ENCODE assay signal across 13 mouse cellular contexts in genomic region chr15:98951122-98952062, GRCm38 (mm10). TPM values are rescaled to one million over a fixed set of nuclear protein-coding genes. Genes with fewer than 3 reads are reported as not detected.
DNase-seq lines count a peak whose midpoint lies in the region; ATAC-seq and TF ChIP-seq lines count a peak whose summit lies in the region.
"Not testable (repeated sequence)": the region's sequence is repeated elsewhere in the genome, so short reads cannot be mapped to it uniquely, and the experiment has no call there.
"Had no signal": no experiment of that assay in that cellular context is flagged by ENCODE, and none has a peak within 500 bp of the region (broad histone marks: within the 10 kb centered on the region; RNA-seq: fewer than 3 reads in every experiment).

No protein-coding gene starts in this region.

- TF ChIP-seq EP300 in heart, postnatal 0 days (IDR thresholded peaks at IDR 0.05; ENCODE audit: low read depth), result not testable (repeated sequence)

- H3K36me3 ChIP-seq in G1E (replicated peaks); heart, postnatal 0 days (replicated peaks; ENCODE audit: control insufficient read depth, insufficient read depth, low read length); liver, embryonic 12.5 days; stomach, embryonic 14.5 days (ENCODE audit: control insufficient read depth, insufficient read depth, low read length): not testable (repeated sequence)
- H3K36me3 ChIP-seq in forebrain, embryonic 14.5 days (ENCODE audit: control insufficient read depth, insufficient read depth, low read length), result peaks cover 21% of the 10 kb centered on the region
- H3K36me3 ChIP-seq in kidney, embryonic 14.5 days (ENCODE audit: control insufficient read depth, insufficient read depth, low read length), result peaks cover 12% of the 10 kb centered on the region
- H3K36me3 ChIP-seq in midbrain, embryonic 12.5 days, result peaks cover 13% of the 10 kb centered on the region

- H3K27ac ChIP-seq in forebrain, embryonic 14.5 days (ENCODE audit: low read depth, low read length), result peak overlapping the region; percentile 99
- peak overlapping the region; percentile 24; the same call in 1 of the 2 replicates for H3K27ac ChIP-seq in heart, postnatal 0 days (ENCODE audit: low read depth)
- H3K27ac ChIP-seq in kidney, embryonic 14.5 days (ENCODE audit: low read depth, low read length), result peak overlapping the region; percentile 18; the same call in 1 of the 2 replicates
- not testable (repeated sequence) for H3K27ac ChIP-seq in liver, embryonic 12.5 days; stomach, embryonic 14.5 days (ENCODE audit: low read length)
- peak overlapping the region; percentile 98 for H3K27ac ChIP-seq in midbrain, embryonic 12.5 days (replicated peaks)

- H3K4me1 ChIP-seq in G1E (ENCODE audit: insufficient read depth, low read depth, low read length), result peaks cover 17% of the 10 kb centered on the region
- not testable (repeated sequence) for H3K4me1 ChIP-seq in forebrain, embryonic 14.5 days (ENCODE audit: control insufficient read depth, insufficient read depth, low read length); heart, postnatal 0 days (ENCODE audit: control insufficient read depth, insufficient read depth); stomach, embryonic 14.5 days (ENCODE audit: control insufficient read depth, insufficient read depth, low read length)
- peaks cover 14% of the 10 kb centered on the region; the same call in 1 of the 2 replicates for H3K4me1 ChIP-seq in kidney, embryonic 14.5 days (ENCODE audit: control insufficient read depth, insufficient read depth, low read length)
- peaks cover 25% of the 10 kb centered on the region for H3K4me1 ChIP-seq in liver, embryonic 12.5 days
- peaks cover 27% of the 10 kb centered on the region for H3K4me1 ChIP-seq in midbrain, embryonic 12.5 days

- ATAC-seq in G1E (ENCODE audit: extremely low read depth, insufficient number of reproducible peaks, low FRiP score, poor library complexity, severe bottlenecking); forebrain, embryonic 14.5 days; heart, postnatal 0 days (ENCODE audit: insufficient read depth, low read depth); kidney, embryonic 14.5 days (ENCODE audit: low FRiP score, low TSS enrichment); liver, embryonic 12.5 days; midbrain, embryonic 12.5 days (ENCODE audit: low FRiP score, low read depth); stomach, embryonic 14.5 days (ENCODE audit: insufficient number of reproducible peaks, insufficient read depth, low FRiP score, low read depth): not testable (repeated sequence)

- peak overlapping the region; percentile 48 for H3K4me2 ChIP-seq in forebrain, embryonic 14.5 days (ENCODE audit: low read length)
- H3K4me2 ChIP-seq in heart, postnatal 0 days (ENCODE audit: low read depth, low read length), result peak overlapping the region; percentile 64
- peak overlapping the region; percentile 65 for H3K4me2 ChIP-seq in kidney, embryonic 14.5 days (replicated peaks; ENCODE audit: low read depth, low read length)
- H3K4me2 ChIP-seq in liver, embryonic 12.5 days, result peak overlapping the region; percentile 86
- H3K4me2 ChIP-seq in midbrain, embryonic 12.5 days (replicated peaks), result peak overlapping the region; percentile 62
- H3K4me2 ChIP-seq in stomach, embryonic 14.5 days (replicated peaks; ENCODE audit: low read depth, low read length), result peak overlapping the region; percentile 61

- peaks cover 16% of the 10 kb centered on the region for H3K27me3 ChIP-seq in G1E (ENCODE audit: insufficient read depth, low read length)
- H3K27me3 ChIP-seq in forebrain, embryonic 14.5 days (replicated peaks; ENCODE audit: control insufficient read depth, insufficient read depth, low read length); heart, postnatal 0 days (ENCODE audit: control insufficient read depth, insufficient read depth, low read length); kidney, embryonic 14.5 days (ENCODE audit: control insufficient read depth, insufficient read depth, low read length); midbrain, embryonic 12.5 days; stomach, embryonic 14.5 days (ENCODE audit: control insufficient read depth, insufficient read depth, low read length): not testable (repeated sequence)
- peaks cover 19% of the 10 kb centered on the region for H3K27me3 ChIP-seq in liver, embryonic 12.5 days (replicated peaks)

- H3K9me3 ChIP-seq in G1E (replicated peaks); forebrain, embryonic 14.5 days (replicated peaks; ENCODE audit: control insufficient read depth, low read length); heart, postnatal 0 days (replicated peaks; ENCODE audit: control insufficient read depth, low read length); kidney, embryonic 14.5 days (ENCODE audit: control insufficient read depth, low read length); liver, embryonic 12.5 days (replicated peaks); midbrain, embryonic 12.5 days; stomach, embryonic 14.5 days (ENCODE audit: control insufficient read depth, low read depth, low read length): not testable (repeated sequence)

- H3K9ac ChIP-seq in forebrain, embryonic 14.5 days (ENCODE audit: low read length), result peak overlapping the region; percentile 100
- not testable (repeated sequence) for H3K9ac ChIP-seq in heart, postnatal 0 days (replicated peaks; ENCODE audit: low read depth, low read length)
- peak overlapping the region; percentile 75 for H3K9ac ChIP-seq in kidney, embryonic 14.5 days (ENCODE audit: low read depth, low read length)
- H3K9ac ChIP-seq in liver, embryonic 12.5 days, result 0 out of 2 replicates have a peak overlapping the region, but pooled peaks have one; percentile 48
- peak overlapping the region; percentile 99 for H3K9ac ChIP-seq in midbrain, embryonic 12.5 days (replicated peaks)
- H3K9ac ChIP-seq in stomach, embryonic 14.5 days (replicated peaks; ENCODE audit: low read depth, low read length), result peak overlapping the region; percentile 56

- H3K4me3 ChIP-seq in G1E (ENCODE audit: low read depth, low read length), result peak overlapping the region; percentile 60; the same call in 1 of the 2 replicates
- H3K4me3 ChIP-seq in forebrain, embryonic 14.5 days (ENCODE audit: low read depth, low read length), result peak overlapping the region; percentile 97
- peak overlapping the region; percentile 87 for H3K4me3 ChIP-seq in heart, postnatal 0 days (ENCODE audit: low read depth, low read length)
- peak overlapping the region; percentile 54 for H3K4me3 ChIP-seq in kidney, embryonic 14.5 days (ENCODE audit: low read length)
- peak overlapping the region; percentile 29 for H3K4me3 ChIP-seq in liver, embryonic 12.5 days
- H3K4me3 ChIP-seq in midbrain, embryonic 12.5 days, result peak overlapping the region; percentile 82
- H3K4me3 ChIP-seq in stomach, embryonic 14.5 days (ENCODE audit: low read depth, low read length), result peak overlapping the region; percentile 66

- DNase-seq in G1E (ENCODE audit: low spot score); heart, postnatal 0 days (ENCODE audit: low spot score): not testable (repeated sequence)
- peak; percentile 52 to 58 for DNase-seq in cerebellum, postnatal 25 days
- DNase-seq in forebrain, embryonic 14.5 days (ENCODE audit: low spot score), result peak; percentile 77

- not testable (repeated sequence) for TF ChIP-seq CTCF in G1E (IDR thresholded peaks at IDR 0.05; ENCODE audit: low read depth, low read length); heart, postnatal 0 days (IDR thresholded peaks at IDR 0.05; ENCODE audit: low read depth)

- WGBS in forebrain, embryonic 14.5 days, result 66% methylated on average over 11 of the region's 15 CpGs
- 70% methylated on average over 11 of the region's 15 CpGs for WGBS in heart, postnatal 0 days
- WGBS in kidney, embryonic 14.5 days, result 91% methylated on average over 11 of the region's 15 CpGs
- WGBS in liver, embryonic 12.5 days (ENCODE audit: insufficient replicate concordance), result 82% methylated on average over 11 of the region's 15 CpGs
- 80% methylated on average over 11 of the region's 15 CpGs for WGBS in midbrain, embryonic 12.5 days
- WGBS in stomach, embryonic 14.5 days, result 86% methylated on average over 11 of the region's 15 CpGs

RNA-seq across cellular contexts. Expression of gene Gm49450, which starts 2.0 kb away (rescaled TPM):
- total RNA-seq in G1E (2014; fragmentation: Nextera tagmentation) (not detected in 2 replicates), G1E (2017) (not detected in 2 replicates)
- not detected in 2 replicates for polyA plus RNA-seq in G1E (2012)
- not detected in 2 replicates for polyA plus RNA-seq in forebrain, embryonic 14.5 days (2014; fragmentation: Nextera tagmentation; extraction: Ambion mirVana)
- total RNA-seq in heart, postnatal 0 days (2014; rRNA removed; ENCODE audit: low replicate concordance), result 78.3 and 158 TPM in 2 replicates
- polyA plus RNA-seq in heart, postnatal 0 days (2015; fragmentation: Nextera tagmentation; extraction: Ambion mirVana), result not detected in 2 replicates
- not detected in 2 replicates for polyA plus RNA-seq in kidney, embryonic 14.5 days (2014; fragmentation: Nextera tagmentation; extraction: Ambion mirVana)
- polyA plus RNA-seq in liver, embryonic 12.5 days (2016; fragmentation: Nextera tagmentation; extraction: Ambion mirVana), result not detected in 2 replicates
- not detected in 2 replicates for polyA plus RNA-seq in midbrain, embryonic 12.5 days (2016; fragmentation: Nextera tagmentation; extraction: Ambion mirVana)
- not detected in 2 replicates for polyA plus RNA-seq in stomach, embryonic 14.5 days (2014; fragmentation: Nextera tagmentation; extraction: Ambion mirVana)
- total RNA-seq: adrenal gland, postnatal 25 days; gastrocnemius, postnatal 36 days; hematopoietic stem cell, adult 5-6 weeks; left cerebral cortex, adult 8-10 months had no signal
- polyA plus RNA-seq: CD4-positive, CD25-positive, alpha-beta regulatory T cell, adult 4 months had no signal

RNA-seq across cellular contexts. Expression of gene Tuba1a, which starts 2.1 kb away (rescaled TPM):
- total RNA-seq in G1E (2014; fragmentation: Nextera tagmentation) (11.6 and 22.3 TPM in 2 replicates), G1E (2017) (35.9 and 52.0 TPM in 2 replicates)
- polyA plus RNA-seq in G1E (2012), result 1.4 and 3.3 TPM in 2 replicates
- 18,182 and 18,289 TPM in 2 replicates for polyA plus RNA-seq in forebrain, embryonic 14.5 days (2014; fragmentation: Nextera tagmentation; extraction: Ambion mirVana)
- total RNA-seq in heart, postnatal 0 days (2014; rRNA removed; ENCODE audit: low replicate concordance), result 1,016 and 1,136 TPM in 2 replicates
- polyA plus RNA-seq in heart, postnatal 0 days (2015; fragmentation: Nextera tagmentation; extraction: Ambion mirVana), result 404 and 408 TPM in 2 replicates
- polyA plus RNA-seq in kidney, embryonic 14.5 days (2014; fragmentation: Nextera tagmentation; extraction: Ambion mirVana), result 891 and 921 TPM in 2 replicates
- polyA plus RNA-seq in liver, embryonic 12.5 days (2016; fragmentation: Nextera tagmentation; extraction: Ambion mirVana), result 180 and 181 TPM in 2 replicates
- polyA plus RNA-seq in midbrain, embryonic 12.5 days (2016; fragmentation: Nextera tagmentation; extraction: Ambion mirVana), result 9,394 and 9,642 TPM in 2 replicates
- polyA plus RNA-seq in stomach, embryonic 14.5 days (2014; fragmentation: Nextera tagmentation; extraction: Ambion mirVana), result 1,231 and 1,258 TPM in 2 replicates

RNA-seq across cellular contexts. Expression of gene Tuba1b, which starts 17.0 kb away (rescaled TPM):
- total RNA-seq in G1E (2014; fragmentation: Nextera tagmentation) (1,654 and 1,866 TPM in 2 replicates), G1E (2017) (717 and 929 TPM in 2 replicates)
- polyA plus RNA-seq in G1E (2012), result 255 and 384 TPM in 2 replicates
- polyA plus RNA-seq in forebrain, embryonic 14.5 days (2014; fragmentation: Nextera tagmentation; extraction: Ambion mirVana), result 1,499 and 1,719 TPM in 2 replicates
- total RNA-seq in heart, postnatal 0 days (2014; rRNA removed; ENCODE audit: low replicate concordance), result 2,330 and 2,912 TPM in 2 replicates
- 608 and 611 TPM in 2 replicates for polyA plus RNA-seq in heart, postnatal 0 days (2015; fragmentation: Nextera tagmentation; extraction: Ambion mirVana)
- 1,971 and 2,088 TPM in 2 replicates for polyA plus RNA-seq in kidney, embryonic 14.5 days (2014; fragmentation: Nextera tagmentation; extraction: Ambion mirVana)
- polyA plus RNA-seq in liver, embryonic 12.5 days (2016; fragmentation: Nextera tagmentation; extraction: Ambion mirVana), result 1,333 and 1,388 TPM in 2 replicates
- 1,566 and 1,635 TPM in 2 replicates for polyA plus RNA-seq in midbrain, embryonic 12.5 days (2016; fragmentation: Nextera tagmentation; extraction: Ambion mirVana)
- polyA plus RNA-seq in stomach, embryonic 14.5 days (2014; fragmentation: Nextera tagmentation; extraction: Ambion mirVana), result 1,548 and 1,685 TPM in 2 replicates

RNA-seq across cellular contexts. Expression of gene Lmbr1l, which starts 33.4 kb away (rescaled TPM):
- total RNA-seq in G1E (2014; fragmentation: Nextera tagmentation) (10.9 and 17.1 TPM in 2 replicates), G1E (2017) (4.5 and 7.4 TPM in 2 replicates)
- 9.6 and 9.7 TPM in 2 replicates for polyA plus RNA-seq in G1E (2012)
- polyA plus RNA-seq in forebrain, embryonic 14.5 days (2014; fragmentation: Nextera tagmentation; extraction: Ambion mirVana), result 10.9 TPM in 2 replicates
- 25.5 and 28.2 TPM in 2 replicates for total RNA-seq in heart, postnatal 0 days (2014; rRNA removed; ENCODE audit: low replicate concordance)
- polyA plus RNA-seq in heart, postnatal 0 days (2015; fragmentation: Nextera tagmentation; extraction: Ambion mirVana), result 8.0 and 9.6 TPM in 2 replicates
- polyA plus RNA-seq in kidney, embryonic 14.5 days (2014; fragmentation: Nextera tagmentation; extraction: Ambion mirVana), result 5.5 and 8.6 TPM in 2 replicates
- polyA plus RNA-seq in liver, embryonic 12.5 days (2016; fragmentation: Nextera tagmentation; extraction: Ambion mirVana), result 4.4 and 4.6 TPM in 2 replicates
- polyA plus RNA-seq in midbrain, embryonic 12.5 days (2016; fragmentation: Nextera tagmentation; extraction: Ambion mirVana), result 37.1 and 40.7 TPM in 2 replicates
- 5.1 and 8.8 TPM in 2 replicates for polyA plus RNA-seq in stomach, embryonic 14.5 days (2014; fragmentation: Nextera tagmentation; extraction: Ambion mirVana)

RNA-seq across cellular contexts. Expression of gene Dhh, which starts 53.1 kb away (rescaled TPM):
- total RNA-seq in G1E (2014; fragmentation: Nextera tagmentation) (not detected in 2 replicates), G1E (2017) (0.05 and 0.06 TPM in 2 replicates)
- polyA plus RNA-seq in G1E (2012), result not detected in 2 replicates
- 0.18 and 0.36 TPM in 2 replicates for polyA plus RNA-seq in forebrain, embryonic 14.5 days (2014; fragmentation: Nextera tagmentation; extraction: Ambion mirVana)
- 4.4 and 4.8 TPM in 2 replicates for total RNA-seq in heart, postnatal 0 days (2014; rRNA removed; ENCODE audit: low replicate concordance)
- polyA plus RNA-seq in heart, postnatal 0 days (2015; fragmentation: Nextera tagmentation; extraction: Ambion mirVana), result 1.7 TPM in 2 replicates
- 0.54 and 0.84 TPM in 2 replicates for polyA plus RNA-seq in kidney, embryonic 14.5 days (2014; fragmentation: Nextera tagmentation; extraction: Ambion mirVana)
- polyA plus RNA-seq in liver, embryonic 12.5 days (2016; fragmentation: Nextera tagmentation; extraction: Ambion mirVana), result 0.25 and 0.32 TPM in 2 replicates
- polyA plus RNA-seq in midbrain, embryonic 12.5 days (2016; fragmentation: Nextera tagmentation; extraction: Ambion mirVana), result 0.56 and 0.66 TPM in 2 replicates
- 0.65 and 0.77 TPM in 2 replicates for polyA plus RNA-seq in stomach, embryonic 14.5 days (2014; fragmentation: Nextera tagmentation; extraction: Ambion mirVana)
- total RNA-seq: hematopoietic stem cell, adult 5-6 weeks had no signal
- polyA plus RNA-seq: CD4-positive, CD25-positive, alpha-beta regulatory T cell, adult 4 months had no signal

Comparison
In these comparisons a context has a peak if more than half of its experiments do, and no peak if none do; other contexts are left out.
1. H3K4me3 ChIP-seq: peak in every context shown above with its lines; median percentile 97 in forebrain, embryonic 14.5 days; 87 in heart, postnatal 0 days; 82 in midbrain, embryonic 12.5 days; 66 in stomach, embryonic 14.5 days; 60 in G1E; 54 in kidney, embryonic 14.5 days; 29 in liver, embryonic 12.5 days.
2. RNA of gene Tuba1a, which starts 2.1 kb away (polyA plus RNA-seq): 18,182 to 18,289 TPM in forebrain, embryonic 14.5 days, 9,394 to 9,642 TPM in midbrain, embryonic 12.5 days, 1,231 to 1,258 TPM in stomach, embryonic 14.5 days, 891 to 921 TPM in kidney, embryonic 14.5 days, 404 to 408 TPM in heart, postnatal 0 days and 180 to 181 TPM in liver, embryonic 12.5 days; 1.4 to 3.3 TPM in G1E; every median in the first group is over 10 times any median in the second.
3. Peak in every context shown above with its lines, with median percentiles within 50 percentile points of each other: H3K4me2 ChIP-seq.